Mouse (Mus musculus) heart, embryonic 14.5 days (tissue): Measurements from ENCODE around the gene Pard3b. TPM values are rescaled to one million over a fixed set of nuclear protein-coding genes. Genes with fewer than 3 reads are reported as not detected.

Experiments
- ATAC-seq: fragments of 200-750 bp; cut with Nextera tagmentation; 2 replicates; pipeline ENCODE4 v1.8.0; 2017; ENCODE audit warnings: low read depth, moderate TSS enrichment; ENCODE audit not compliant: insufficient number of reproducible peaks, insufficient read depth, low FRiP score
- H3K27ac ChIP-seq, 2 experiments: fragments of 200-500 bp in 1 of 2; fragments of 300-500 bp in 1 of 2; sonication (generic) in 1 of 2; replicated peaks in 1 of 2; 2 replicates each; pipeline ENCODE4 v1.5.1; 2012 to 2014; ENCODE audit warnings: low read depth in 2 of 2, low read length in 2 of 2, control low read depth in 1 of 2, mild to moderate bottlenecking in 1 of 2, mixed read lengths in 1 of 2; ENCODE audit not compliant: control insufficient read depth in 1 of 2, insufficient read depth in 1 of 2
- H3K27me3 ChIP-seq: fragments of 300-500 bp; sonication (generic); 2 replicates; pipeline ENCODE4 v1.6.1; 2014; ENCODE audit warnings: mild to moderate bottlenecking, low read length, control low read depth; ENCODE audit not compliant: control insufficient read depth, insufficient read depth
- H3K36me3 ChIP-seq: fragments of 300-500 bp; sonication (generic); 2 replicates; pipeline ENCODE4 v1.6.1; 2014; ENCODE audit warnings: mild to moderate bottlenecking, control low read depth, low read length, mixed read lengths; ENCODE audit not compliant: control insufficient read depth, insufficient read depth
- H3K4me1 ChIP-seq, 2 experiments: fragments of 200-500 bp in 1 of 2; fragments of 300-500 bp in 1 of 2; sonication (generic) in 1 of 2; 2 replicates each; pipeline ENCODE4 v1.6.1; 2012 to 2014; ENCODE audit warnings: low read length in 2 of 2, control low read depth in 1 of 2, mixed read lengths in 1 of 2; ENCODE audit not compliant: control insufficient read depth in 2 of 2, insufficient read depth in 2 of 2
- H3K4me2 ChIP-seq: fragments of 300-500 bp; sonication (generic); 2 replicates; pipeline ENCODE4 v1.6.1; 2014; ENCODE audit warnings: mild to moderate bottlenecking, low read length
- H3K4me3 ChIP-seq, 2 experiments: fragments of 200-500 bp in 1 of 2; fragments of 300-500 bp in 1 of 2; sonication (generic) in 1 of 2; 2 replicates each; pipeline ENCODE4 v1.5.1; 2012 to 2014; ENCODE audit warnings: low read length in 2 of 2, mild to moderate bottlenecking in 2 of 2, control low read depth in 1 of 2, low read depth in 1 of 2, moderate library complexity in 1 of 2; ENCODE audit not compliant: control insufficient read depth in 1 of 2, insufficient read depth in 1 of 2
- H3K9ac ChIP-seq: fragments of 300-500 bp; sonication (generic); 2 replicates; pipeline ENCODE4 v1.6.1; 2014; ENCODE audit warnings: mild to moderate bottlenecking, low read length
- H3K9me3 ChIP-seq: fragments of 300-500 bp; sonication (generic); 2 replicates; pipeline ENCODE4 v1.6.1; 2016; ENCODE audit warnings: low read length, control low read depth; ENCODE audit not compliant: control insufficient read depth
- WGBS: fragments of 180-500 bp; shearing (Covaris S2); extraction: QIAGEN DNeasy Blood & Tissue Kit; methylation state at CpG from one replicate; pipeline ENCODE4 v1.1.7; 2014; 5-methylcytosine and 5-hydroxymethylcytosine counted together
- polyA plus RNA-seq: library from polyadenylated mRNA; unstranded; fragments of >200 nt; fragmentation: Nextera tagmentation; extraction: Ambion mirVana; gene quantifications from 2 replicates; pipeline ENCODE4 v1.2.1, GENCODE M21; 2014

Gene Pard3b
- polyA plus RNA-seq, 1 experiment from 2014 or later = 17.1 TPM

GRCm38 (mm10) chr1:62564245-62565119 is 925.9 kb downstream of the Pard3b start:
- H3K9ac ChIP-seq = no peak overlapping the region

GRCm38 (mm10) chr1:62565120-62565809 is 926.6 kb downstream of the Pard3b start:
- H3K9me3 ChIP-seq = no peaks in the 10 kb centered on the region
- H3K36me3 ChIP-seq = no peaks in the 10 kb centered on the region
- WGBS = 87% methylated on average over 9 of the region's 9 CpGs
- no peaks in the 10 kb centered on the region for H3K27me3 ChIP-seq
- no peak overlapping the region for H3K4me3 ChIP-seq
- ATAC-seq = no peak
- H3K4me2 ChIP-seq = no peak overlapping the region
- H3K9ac ChIP-seq = no peak overlapping the region
- H3K27ac ChIP-seq = no peak overlapping the region
- H3K4me1 ChIP-seq = peaks cover 0 to 2% of the 10 kb centered on the region in 2 experiments; a peak in 1 of 4 replicates

More at GRCm38 (mm10) chr1:62564245-62565119, 925.9 kb downstream of the Pard3b start:
- Histone ChIP-seq H3K27me3 (no peaks in the 10 kb centered on the region), H3K27ac (no peak overlapping the region), H3K4me1 (peaks cover 0 to 2% of the 10 kb centered on the region in 2 experiments; a peak in 1 of 4 replicates), H3K36me3 (no peaks in the 10 kb centered on the region), H3K4me2 (no peak overlapping the region), H3K4me3 (no peak overlapping the region), H3K9me3 (no peaks in the 10 kb centered on the region)
- no peak for ATAC-seq
- WGBS = 49% methylated on average over 13 of the region's 13 CpGs

DNA sequence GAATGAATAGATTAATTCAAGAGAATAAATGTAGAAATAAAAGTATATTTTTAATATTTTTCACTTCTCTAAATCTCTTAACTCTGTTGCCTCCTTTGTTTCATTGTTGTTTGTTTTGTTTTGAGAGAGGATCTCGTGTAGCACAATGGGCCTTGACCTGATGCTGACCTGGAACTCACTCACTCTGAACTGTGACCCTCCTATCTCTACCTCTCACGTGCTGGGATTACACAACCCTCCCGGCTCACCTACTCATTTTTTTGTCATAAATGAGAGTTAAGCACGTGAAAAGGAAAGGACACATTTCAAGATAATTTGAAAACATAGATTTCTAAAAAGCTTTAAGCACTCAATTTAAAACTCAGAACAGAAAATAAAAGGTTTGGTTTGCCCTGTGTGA is 928.0 kb downstream of the Pard3b start:
- peaks cover 0 to 2% of the 10 kb centered on the region in 2 experiments; a peak in 1 of 4 replicates for H3K4me1 ChIP-seq
- H3K9ac ChIP-seq = no peak overlapping the region
- no peak for ATAC-seq
- H3K4me3 ChIP-seq = no peak overlapping the region
- no peak overlapping the region for H3K27ac ChIP-seq
- 32% methylated on average over 4 of the region's 4 CpGs for WGBS
- H3K4me2 ChIP-seq = no peak overlapping the region
- H3K27me3 ChIP-seq = no peaks in the 10 kb centered on the region
- no peaks in the 10 kb centered on the region for H3K36me3 ChIP-seq
- H3K9me3 ChIP-seq = no peaks in the 10 kb centered on the region

DNA sequence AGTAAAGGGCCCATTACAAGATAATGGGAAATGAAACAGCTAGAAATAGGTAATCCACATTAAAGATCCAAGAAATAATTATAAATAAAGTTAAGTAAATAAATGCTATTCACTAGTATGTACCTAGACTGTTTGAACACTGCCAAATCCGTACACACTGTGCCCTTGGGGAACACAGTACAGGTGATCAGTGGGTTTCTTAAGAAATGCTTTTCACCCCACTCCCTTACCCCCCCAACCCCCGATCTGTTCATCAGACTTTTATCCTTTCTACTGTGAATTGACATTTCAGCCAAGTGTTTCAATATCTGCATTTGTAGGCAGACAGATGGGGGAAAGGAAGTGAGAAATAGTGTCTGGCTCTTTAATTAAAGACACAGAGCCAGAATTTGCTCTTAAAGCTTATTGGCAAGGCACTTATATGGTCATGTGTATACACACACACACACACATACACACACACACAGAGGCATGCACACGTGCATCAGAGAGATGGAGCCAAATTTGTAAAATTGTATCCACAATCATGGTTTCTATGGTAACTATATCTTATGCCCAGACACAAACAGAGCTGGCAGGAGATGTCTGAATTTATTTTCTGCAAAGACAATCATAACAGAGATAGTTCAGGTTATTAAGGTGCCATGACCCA is 938.4 kb downstream of the Pard3b start:
- WGBS = 70% methylated on average over 3 of the region's 3 CpGs
- H3K27ac ChIP-seq = no peak overlapping the region
- ATAC-seq = no peak
- H3K36me3 ChIP-seq = no peaks in the 10 kb centered on the region
- H3K9me3 ChIP-seq = no peaks in the 10 kb centered on the region
- no peak overlapping the region for H3K4me2 ChIP-seq
- no peak overlapping the region for H3K4me3 ChIP-seq
- H3K27me3 ChIP-seq = no peaks in the 10 kb centered on the region
- H3K4me1 ChIP-seq = peaks cover 3 to 14% of the 10 kb centered on the region in 2 experiments; a peak in 2 of 4 replicates
- no peak overlapping the region for H3K9ac ChIP-seq

GRCm38 (mm10) chr1:62579024-62579765 is 940.6 kb downstream of the Pard3b start:
- peak overlapping the region; percentile 29 to 45; a peak in 2 of 4 replicates for H3K27ac ChIP-seq
- H3K4me1 ChIP-seq = peaks cover 3 to 14% of the 10 kb centered on the region in 2 experiments; a peak in 2 of 4 replicates
- H3K4me2 ChIP-seq = no peak overlapping the region
- no peak overlapping the region for H3K9ac ChIP-seq
- 54% methylated on average over 7 of the region's 7 CpGs for WGBS
- H3K27me3 ChIP-seq = no peaks in the 10 kb centered on the region
- H3K9me3 ChIP-seq = no peaks in the 10 kb centered on the region
- no peak for ATAC-seq
- no peak overlapping the region for H3K4me3 ChIP-seq
- no peaks in the 10 kb centered on the region for H3K36me3 ChIP-seq

- no peak for ATAC-seq
- H3K4me2 ChIP-seq = no peak overlapping the region
- peaks cover 3 to 14% of the 10 kb centered on the region in 2 experiments; a peak in 2 of 4 replicates for H3K4me1 ChIP-seq
- H3K36me3 ChIP-seq = no peaks in the 10 kb centered on the region
- 37% methylated on average over 4 of the region's 4 CpGs for WGBS
- no peaks in the 10 kb centered on the region for H3K9me3 ChIP-seq
- H3K27me3 ChIP-seq = no peaks in the 10 kb centered on the region
- H3K27ac ChIP-seq = no peak overlapping the region
- no peak overlapping the region for H3K9ac ChIP-seq
- no peak overlapping the region for H3K4me3 ChIP-seq
Measured at GRCm38 (mm10) chr1:62580314-62580935, 941.8 kb downstream of the Pard3b start.
